Mouse (Mus musculus) left cerebral cortex, adult 2 months (tissue): ENCODE data around the gene Cga. TPM values are rescaled to one million over a fixed set of nuclear protein-coding genes. Genes with fewer than 3 reads are reported as not detected.

Experiments used
- DNase-seq, 2 experiments: peaks; one replicate each; pipeline ENCODE4 v3.0.0; 2021 to 2022; ENCODE audit warnings: low spot score in 2 of 2, mixed read lengths in 1 of 2; ENCODE audit errors: extremely low spot score in 1 of 2
- H3K27ac ChIP-seq: fragments of 200-600 bp; 2 replicates; pipeline ENCODE4 v1.8.1; 2022
- H3K4me3 ChIP-seq: fragments of 200-600 bp; 2 replicates; pipeline ENCODE4 v1.8.1; 2022
- CTCF ChIP-seq: fragments of 200-600 bp; IDR thresholded peaks from 2 replicates; pipeline ENCODE4 v1.8.1; 2022; ENCODE audit warnings: antibody characterized with exemption, mild to moderate bottlenecking, moderate library complexity
- intact Hi-C: fragments of 180-260 bp; cut with DNase I; formaldehyde crosslinking; loops from one replicate; pipeline ENCODE4 v1.15.1; 2025
- long read RNA-seq, 2 experiments: library from polyadenylated mRNA; stranded (forward); transcript quantifications; one replicate each; pipeline ENCODE4 v2.0.0; 2021; ENCODE audit warnings: borderline mapping rate in 2 of 2
- total RNA-seq, 2 experiments: library from RNA; stranded (reverse); gene quantifications; 2 replicates each; pipeline ENCODE4 v1.2.3; 2021

Gene Cga
- not detected for total RNA-seq
- long read RNA-seq, experiment 1: 0 reads
- long read RNA-seq, experiment 2: 0 reads

- no peak for DNase-seq
- intact Hi-C loops: no loop called here
- TF ChIP-seq CTCF: no peak
- H3K4me3 ChIP-seq: no peak within 1 kb of the TSS
- H3K27ac ChIP-seq: no peak within 1 kb of the TSS
These were observed at the start of gene Cga for GRCm38 (mm10) chr4:34893479-34893878. Cga (plus strand) TSS chr4:34893779.

- no peak for TF ChIP-seq CTCF
- no peak overlapping the region for H3K27ac ChIP-seq
- no peak overlapping the region for H3K4me3 ChIP-seq
- intact Hi-C loops: no loop called here
- DNase-seq: no peak
These were observed 49.7 kb upstream of the Cga start for GRCm38 (mm10) chr4:34843839-34844238.

GRCm38 (mm10) chr4:34847679-34848309, 45.8 kb upstream of the Cga start:
- DNase-seq: no peak
- intact Hi-C loops: no loop called here
- no peak overlapping the region for H3K27ac ChIP-seq
- H3K4me3 ChIP-seq: no peak overlapping the region
- no peak for TF ChIP-seq CTCF

GRCm38 (mm10) chr4:34850156-34850555, 43.4 kb upstream of the Cga start:
- Histone ChIP-seq H3K27ac (no peak overlapping the region), H3K4me3 (no peak overlapping the region)
- TF ChIP-seq CTCF: no peak
- intact Hi-C loops: no loop called here
- DNase-seq: no peak

GRCm38 (mm10) chr4:34852051-34852450, 41.5 kb upstream of the Cga start:
- Histone ChIP-seq H3K4me3 (no peak overlapping the region), H3K27ac (no peak overlapping the region)
- DNase-seq: no peak
- intact Hi-C loops: no loop called here
- TF ChIP-seq CTCF: no peak

GRCm38 (mm10) chr4:34855966-34856365, 37.6 kb upstream of the Cga start:
- no peak overlapping the region for H3K27ac ChIP-seq
- no peak for DNase-seq
- intact Hi-C loops: no loop called here
- TF ChIP-seq CTCF: no peak
- no peak overlapping the region for H3K4me3 ChIP-seq

- intact Hi-C loops: no loop called here
- no peak for TF ChIP-seq CTCF
- DNase-seq: no peak
- Histone ChIP-seq H3K27ac (no peak overlapping the region), H3K4me3 (no peak overlapping the region)
These were observed 34.7 kb upstream of the Cga start for GRCm38 (mm10) chr4:34858903-34859302.

- intact Hi-C loops: no loop called here
- Histone ChIP-seq H3K27ac (no peak overlapping the region), H3K4me3 (no peak overlapping the region)
- no peak for DNase-seq
- no peak for TF ChIP-seq CTCF
These were observed 34.2 kb upstream of the Cga start for GRCm38 (mm10) chr4:34859416-34859815.

- no peak overlapping the region for H3K27ac ChIP-seq
- DNase-seq: no peak
- no peak for TF ChIP-seq CTCF
- intact Hi-C loops: no loop called here
- no peak overlapping the region for H3K4me3 ChIP-seq
These were observed 32.1 kb upstream of the Cga start for GRCm38 (mm10) chr4:34861438-34861837.

GRCm38 (mm10) chr4:34869813-34870212, 23.8 kb upstream of the Cga start:
- Histone ChIP-seq H3K27ac (no peak overlapping the region), H3K4me3 (no peak overlapping the region)
- no peak for DNase-seq
- intact Hi-C loops: no loop called here
- TF ChIP-seq CTCF: no peak

- no peak for TF ChIP-seq CTCF
- DNase-seq: no peak
- no peak overlapping the region for H3K27ac ChIP-seq
- intact Hi-C loops: no loop called here
- H3K4me3 ChIP-seq: no peak overlapping the region
These were observed 20.6 kb upstream of the Cga start for GRCm38 (mm10) chr4:34872896-34873495.

GRCm38 (mm10) chr4:34874234-34874633, 19.3 kb upstream of the Cga start:
- intact Hi-C loops: no loop called here

More at GRCm38 (mm10) chr4:34874234-34874633, 19.3 kb upstream of the Cga start:
- no peak for DNase-seq
- H3K4me3 ChIP-seq: no peak overlapping the region
- no peak overlapping the region for H3K27ac ChIP-seq
- no peak for TF ChIP-seq CTCF
